20 mouse cellular contexts compared by ENCODE assay signal in the genomic region with DNA sequence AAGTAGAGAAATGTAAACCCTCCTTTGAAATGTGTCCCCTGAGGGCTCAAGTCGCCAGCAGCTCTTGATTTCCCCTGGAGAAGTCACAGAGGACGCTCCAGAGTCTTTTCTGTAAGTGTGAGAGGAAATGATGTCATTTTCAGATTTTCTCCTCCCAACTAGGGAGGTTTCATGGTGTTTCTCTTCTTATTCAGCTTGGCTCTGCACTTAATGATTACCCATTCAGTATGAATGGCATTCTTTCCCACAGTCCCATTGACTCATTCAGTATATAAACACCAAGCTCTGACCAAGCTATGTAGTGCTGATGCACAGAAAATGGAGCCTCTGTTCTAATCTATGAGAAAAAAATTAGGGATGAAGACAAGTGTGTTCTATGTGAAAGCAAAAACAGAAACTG. TPM values are rescaled to one million over a fixed set of nuclear protein-coding genes. Genes with fewer than 3 reads are reported as not detected.
DNase-seq lines count a peak whose midpoint lies in the region; TF ChIP-seq lines count a peak whose summit lies in the region.
"Had no signal": no experiment of that assay in that cellular context is flagged by ENCODE, and none has a peak within 500 bp of the region (broad histone marks: within the 10 kb centered on the region; RNA-seq: fewer than 3 reads in every experiment).

No protein-coding gene starts in this region.

- no peak overlapping the region for H3K4me2 ChIP-seq in CH12.LX (ENCODE audit: insufficient read depth, low read depth, poor library complexity, severe bottlenecking)
- H3K4me2 ChIP-seq: embryonic facial prominence, embryonic 12.5 days; forebrain, embryonic 12.5 days had no signal

- H3K27me3 ChIP-seq in CH12.LX (replicated peaks) = no peaks in the 10 kb centered on the region
- H3K27me3 ChIP-seq: embryonic facial prominence, embryonic 12.5 days; forebrain, embryonic 12.5 days had no signal

- TF ChIP-seq CTCF in CH12.LX (conservative IDR thresholded peaks at IDR 0.05 in 1 of 2, IDR thresholded peaks at IDR 0.05 in 1 of 2; ENCODE audit: low read depth in 2 of 2, low read length in 2 of 2) = no peak

- no peak for TF ChIP-seq POLR2A in CH12.LX (IDR thresholded peaks at IDR 0.05; ENCODE audit: low read depth, low read length)

- peak; percentile 36 for DNase-seq in 3T3-L1 (ENCODE audit: low read depth, low spot score)
- peak; percentile 22 for DNase-seq in CH12.LX (ENCODE audit: extremely low read depth)
- peak; percentile 33 for DNase-seq in NIH3T3 (ENCODE audit: low read depth)
- DNase-seq in fibroblast of lung, adult 2 months (ENCODE audit: low read depth) = peak; percentile 38
- DNase-seq in lung, postnatal 36 days = no peak
- DNase-seq in cerebellum, adult 11 months = no peak
- no peak for DNase-seq in gastrocnemius, postnatal 4 days (ENCODE audit: low spot score in 2 of 2)
- DNase-seq: adrenal gland, postnatal 10 days; adrenal gland, postnatal 25 days; B cell, adult 2 months; cerebellum, adult 11-12 months; cerebellum, adult 2 months; cerebellum, adult 9-10 months; cerebellum, postnatal 10 days; cerebellum, postnatal 25 days had no signal

- no peak for TF ChIP-seq EP300 in CH12.LX (IDR thresholded peaks at IDR 0.05; ENCODE audit: low read length)

- no peaks in the 10 kb centered on the region for H3K36me3 ChIP-seq in CH12.LX (replicated peaks in 1 of 2; ENCODE audit: control insufficient read depth in 1 of 2, insufficient read depth in 1 of 2, low read length in 1 of 2)
- H3K36me3 ChIP-seq: embryonic facial prominence, embryonic 10.5 days; embryonic facial prominence, embryonic 12.5 days; forebrain, embryonic 10.5 days; forebrain, embryonic 12.5 days; G1E had no signal

- no peak for TF ChIP-seq RAD21 in CH12.LX (IDR thresholded peaks at IDR 0.05; ENCODE audit: low read depth, low read length)

- H3K4me1 ChIP-seq in CH12.LX (ENCODE audit: control insufficient read depth in 1 of 2, insufficient read depth in 2 of 2) = peaks cover 19 to 33% of the 10 kb centered on the region in 2 experiments
- H3K4me1 ChIP-seq: embryonic facial prominence, embryonic 12.5 days; forebrain, embryonic 12.5 days had no signal

- H3K9ac ChIP-seq in CH12.LX (ENCODE audit: insufficient read depth, low read depth) = no peak overlapping the region
- H3K9ac ChIP-seq: embryonic facial prominence, embryonic 12.5 days; forebrain, embryonic 12.5 days had no signal

- dilution Hi-C loops in CH12.LX (cut with MboI; ENCODE audit: extremely low pct_ligation_motif_present, extremely low pct_unique_long_range_greater_than_20kb, low sequenced_read_pairs) = no loop called here

- no peaks in the 10 kb centered on the region for H3K79me2 ChIP-seq in CH12.LX (replicated peaks; ENCODE audit: control insufficient read depth, extremely low read depth, insufficient read depth, poor library complexity, severe bottlenecking)

- H3K4me3 ChIP-seq in CH12.LX (replicated peaks in 1 of 3; ENCODE audit: low read depth in 2 of 3, low read length in 2 of 3, poor library complexity in 1 of 3) = no peak overlapping the region
- H3K4me3 ChIP-seq: embryonic facial prominence, embryonic 10.5 days; embryonic facial prominence, embryonic 12.5 days; forebrain, embryonic 10.5 days; forebrain, embryonic 12.5 days had no signal

- no peaks in the 10 kb centered on the region for H3K9me3 ChIP-seq in CH12.LX (replicated peaks; ENCODE audit: low read length)
- H3K9me3 ChIP-seq: embryonic facial prominence, embryonic 10.5 days; embryonic facial prominence, embryonic 12.5 days; forebrain, embryonic 10.5 days; forebrain, embryonic 12.5 days; G1E had no signal

- in situ Hi-C loops in CH12.LX (cut with MboI; ENCODE audit: low pct_ligation_motif_present, low pct_unique_long_range_greater_than_20kb, low sequenced_read_pairs) = no loop called here

- H3K27ac ChIP-seq in CH12.LX (ENCODE audit: insufficient read depth, low read depth) = no peak overlapping the region
- H3K27ac ChIP-seq: embryonic facial prominence, embryonic 10.5 days; embryonic facial prominence, embryonic 12.5 days; forebrain, embryonic 10.5 days; forebrain, embryonic 12.5 days had no signal

TF ChIP-seq in CH12.LX, 34 proteins besides CTCF, POLR2A, EP300 and RAD21:
- TF ChIP-seq MAX (IDR thresholded peaks at IDR 0.05; ENCODE audit: low read length) (no peak), BHLHE40 (IDR thresholded peaks at IDR 0.05; ENCODE audit: low read depth, low read length) (peak; percentile 35; the same call in 1 of the 2 replicates), JUN (IDR thresholded peaks at IDR 0.05; ENCODE audit: insufficient read depth, low read depth, low read length) (peak; percentile 53), GABPA (IDR thresholded peaks at IDR 0.05; ENCODE audit: insufficient replicate concordance, low read depth, low read length) (no peak), ETS1 (conservative IDR thresholded peaks at IDR 0.05; ENCODE audit: low read depth, low read length) (0 out of 2 replicates have a peak, but pooled peaks have one; percentile 11), POLR2AphosphoS2 (IDR thresholded peaks at IDR 0.05; ENCODE audit: low read depth, low read length) (no peak), ZC3H11A (IDR thresholded peaks at IDR 0.05; ENCODE audit: low read depth, low read length) (no peak), JUND (conservative IDR thresholded peaks at IDR 0.05; ENCODE audit: low read depth, low read length) (peak; percentile 40)

RNA-seq across cellular contexts. Expression of a gene that starts 51.6 kb away (rescaled TPM):
- 34.5 and 46.3 TPM in 2 replicates for total RNA-seq in CH12.LX (2012; rRNA removed)
- total RNA-seq in CH12.LX (2014; rRNA removed) = 51.1 and 57.6 TPM in 2 replicates
- polyA plus RNA-seq in CH12.LX (2012; ENCODE audit: insufficient read length, low read depth) = 51.5 and 64.0 TPM in 2 replicates
- total RNA-seq in gastrocnemius, postnatal 4 days (2021) = 10 to 100 TPM; 29.2 to 31.3 TPM

Comparison
In these comparisons a context has a peak if more than half of its experiments do, and no peak if none do; other contexts are left out.
1. DNase-seq: peak in 3T3-L1 (single experiment), CH12.LX (single experiment), NIH3T3 (single experiment) and fibroblast of lung, adult 2 months (single experiment); none in lung, postnatal 36 days (single experiment), cerebellum, adult 11 months (single experiment) and gastrocnemius, postnatal 4 days (0 of 2).